20 mouse cellular contexts compared by ENCODE assay signal in the genomic region with DNA sequence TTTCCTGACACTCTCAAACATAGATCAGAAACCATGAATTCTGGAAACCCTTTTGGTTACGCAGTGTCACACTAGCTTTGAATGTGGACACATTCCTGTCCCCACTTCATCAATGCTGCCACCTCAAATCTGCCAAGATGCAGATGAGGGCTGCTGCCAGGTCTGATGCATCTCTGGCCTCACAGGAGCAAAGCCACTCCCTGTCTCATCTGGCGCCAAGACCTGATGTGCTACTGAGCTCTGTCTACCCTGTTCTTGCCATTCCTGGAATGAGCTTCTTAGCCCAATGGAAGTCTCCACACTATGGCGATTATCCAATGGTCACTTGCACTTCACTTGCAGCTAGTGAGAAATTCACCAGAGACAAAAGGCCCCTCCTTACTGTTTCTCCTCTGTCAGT.
A peak's percentile ranks its signal among the peaks of the same experiment; 100 is the strongest.
DNase-seq lines count a peak whose midpoint lies in the region; ATAC-seq and TF ChIP-seq lines count a peak whose summit lies in the region.
"Had no signal": no experiment of that assay in that cellular context is flagged by ENCODE, and none has a peak within 500 bp of the region (broad histone marks: within the 10 kb centered on the region; RNA-seq: fewer than 3 reads in every experiment).

No protein-coding gene starts in this region.

- no peak overlapping the region for H3K9ac ChIP-seq in kidney, postnatal 0 days (ENCODE audit: low read depth, low read length)
- H3K9ac ChIP-seq in lung, embryonic 16.5 days (ENCODE audit: low read length): no peak overlapping the region
- no peak overlapping the region for H3K9ac ChIP-seq in forebrain, embryonic 11.5 days (ENCODE audit: low read length)
- H3K9ac ChIP-seq: embryonic facial prominence, embryonic 12.5 days; forebrain, embryonic 12.5 days; heart, embryonic 15.5 days had no signal

- H3K9me3 ChIP-seq in kidney, postnatal 0 days (replicated peaks; ENCODE audit: low read length): no peaks in the 10 kb centered on the region
- no peaks in the 10 kb centered on the region for H3K9me3 ChIP-seq in lung, embryonic 16.5 days (ENCODE audit: control insufficient read depth, low read length)
- no peaks in the 10 kb centered on the region for H3K9me3 ChIP-seq in forebrain, embryonic 11.5 days (ENCODE audit: control insufficient read depth, low read length)
- H3K9me3 ChIP-seq: embryonic facial prominence, embryonic 12.5 days; forebrain, embryonic 12.5 days; heart, embryonic 15.5 days had no signal

- no peaks in the 10 kb centered on the region for H3K36me3 ChIP-seq in kidney, postnatal 0 days (ENCODE audit: insufficient read depth, low read length)
- no peaks in the 10 kb centered on the region for H3K36me3 ChIP-seq in lung, embryonic 16.5 days (ENCODE audit: control insufficient read depth, insufficient read depth, low read length)
- no peaks in the 10 kb centered on the region for H3K36me3 ChIP-seq in forebrain, embryonic 11.5 days (ENCODE audit: control insufficient read depth, insufficient read depth, low read length)
- H3K36me3 ChIP-seq: embryonic facial prominence, embryonic 12.5 days; forebrain, embryonic 12.5 days; heart, embryonic 15.5 days had no signal

- ATAC-seq in kidney, postnatal 0 days (replicated peaks; ENCODE audit: low FRiP score, low read depth): no peak
- ATAC-seq in lung, embryonic 16.5 days (ENCODE audit: low read depth): peak; percentile 51; the same call in 1 of the 2 replicates
- no peak for ATAC-seq in forebrain, embryonic 11.5 days (replicated peaks; ENCODE audit: low FRiP score)
- ATAC-seq: forebrain, embryonic 16.5 days had no signal

- TF ChIP-seq POLR2A in lung, adult 2 months (IDR thresholded peaks at IDR 0.05; ENCODE audit: borderline replicate concordance, extremely low read depth, low read depth, low read length): no peak

- DNase-seq in cerebellum, postnatal 14 days: peak; percentile 3 to 7
- no peak for DNase-seq in cerebellum, postnatal 4 days (ENCODE audit: low spot score in 2 of 2)
- no peak for DNase-seq in kidney, postnatal 0 days (ENCODE audit: low spot score)
- DNase-seq in kidney, postnatal 4 days: no peak
- DNase-seq in lung, adult 2 months: no peak
- DNase-seq in lung, postnatal 14 days: peak; percentile 12
- no peak for DNase-seq in forebrain, embryonic 11.5 days (ENCODE audit: low spot score)
- DNase-seq: adrenal gland, postnatal 10 days; cerebellum, adult 18-20 months; cerebellum, adult 9-11 months; gastrocnemius, postnatal 14 days; heart, adult 2 months; heart, postnatal 14 days had no signal

- 85% methylated on average over 3 of the region's 3 CpGs for WGBS in kidney, postnatal 0 days
- WGBS in lung, embryonic 16.5 days: 49% methylated on average over 3 of the region's 3 CpGs
- 82% methylated on average over 3 of the region's 3 CpGs for WGBS in lung, adult 2 months
- WGBS in forebrain, embryonic 11.5 days: 90% methylated on average over 3 of the region's 3 CpGs

- H3K4me1 ChIP-seq in kidney, postnatal 0 days (replicated peaks; ENCODE audit: insufficient read depth, low read length): no peaks in the 10 kb centered on the region
- H3K4me1 ChIP-seq in lung, embryonic 16.5 days (replicated peaks; ENCODE audit: control insufficient read depth, insufficient read depth, low read length): peaks cover 10% of the 10 kb centered on the region
- no peaks in the 10 kb centered on the region for H3K4me1 ChIP-seq in lung, adult 2 months (ENCODE audit: control insufficient read depth, insufficient read depth, low read length)
- no peaks in the 10 kb centered on the region for H3K4me1 ChIP-seq in forebrain, embryonic 11.5 days (replicated peaks; ENCODE audit: control insufficient read depth, insufficient read depth, low read length)
- H3K4me1 ChIP-seq: forebrain, embryonic 12.5 days; heart, embryonic 15.5 days had no signal

- no peak overlapping the region for H3K4me3 ChIP-seq in kidney, postnatal 0 days (replicated peaks; ENCODE audit: low read depth, low read length)
- no peak overlapping the region for H3K4me3 ChIP-seq in lung, embryonic 16.5 days (ENCODE audit: low read length)
- H3K4me3 ChIP-seq in lung, adult 2 months (replicated peaks; ENCODE audit: extremely low read depth, low read depth, low read length): no peak overlapping the region
- no peak overlapping the region for H3K4me3 ChIP-seq in forebrain, embryonic 11.5 days (ENCODE audit: low read depth, low read length)
- H3K4me3 ChIP-seq: embryonic facial prominence, embryonic 12.5 days; forebrain, embryonic 12.5 days; heart, adult 2 months; heart, embryonic 15.5 days had no signal

- no peak overlapping the region for H3K4me2 ChIP-seq in kidney, postnatal 0 days (ENCODE audit: low read length)
- no peak overlapping the region for H3K4me2 ChIP-seq in lung, embryonic 16.5 days (ENCODE audit: low read depth, low read length)
- H3K4me2 ChIP-seq in forebrain, embryonic 11.5 days (ENCODE audit: low read depth, low read length, severe bottlenecking): no peak overlapping the region
- H3K4me2 ChIP-seq: embryonic facial prominence, embryonic 12.5 days; forebrain, embryonic 12.5 days; heart, embryonic 11.5 days; heart, embryonic 15.5 days had no signal

- H3K27me3 ChIP-seq in kidney, postnatal 0 days (ENCODE audit: insufficient read depth, low read length): no peaks in the 10 kb centered on the region
- no peaks in the 10 kb centered on the region for H3K27me3 ChIP-seq in lung, embryonic 16.5 days (ENCODE audit: control insufficient read depth, insufficient read depth, low read depth, low read length)
- no peaks in the 10 kb centered on the region for H3K27me3 ChIP-seq in forebrain, embryonic 11.5 days (ENCODE audit: control insufficient read depth, insufficient read depth, low read length)
- H3K27me3 ChIP-seq: embryonic facial prominence, embryonic 12.5 days; forebrain, embryonic 12.5 days; heart, embryonic 15.5 days had no signal

- no peak for TF ChIP-seq CTCF in kidney, postnatal 0 days (IDR thresholded peaks at IDR 0.05; ENCODE audit: low read depth)
- TF ChIP-seq CTCF in lung, adult 2 months (IDR thresholded peaks at IDR 0.05; ENCODE audit: insufficient read depth, low read length): no peak

- 0 out of 2 replicates have a peak overlapping the region, but pooled peaks have one; percentile 8 for H3K27ac ChIP-seq in kidney, postnatal 0 days
- no peak overlapping the region for H3K27ac ChIP-seq in lung, embryonic 16.5 days (ENCODE audit: low read length)
- H3K27ac ChIP-seq in forebrain, embryonic 11.5 days (ENCODE audit: low read depth, low read length): no peak overlapping the region
- H3K27ac ChIP-seq: embryonic facial prominence, embryonic 12.5 days; forebrain, embryonic 12.5 days; heart, adult 2 months; heart, embryonic 15.5 days; hindbrain, postnatal 0 days had no signal

Comparison
In these comparisons a context has a peak if more than half of its experiments do, and no peak if none do; other contexts are left out.
1. DNase-seq: peak in cerebellum, postnatal 14 days (2 of 2) and lung, postnatal 14 days (single experiment); none in cerebellum, postnatal 4 days (0 of 2), kidney, postnatal 0 days (single experiment), kidney, postnatal 4 days (0 of 2), lung, adult 2 months (single experiment) and forebrain, embryonic 11.5 days (single experiment).